Mouse (Mus musculus): ENCODE data around the gene Gm33543.

The Gm33543 gene

DNA sequence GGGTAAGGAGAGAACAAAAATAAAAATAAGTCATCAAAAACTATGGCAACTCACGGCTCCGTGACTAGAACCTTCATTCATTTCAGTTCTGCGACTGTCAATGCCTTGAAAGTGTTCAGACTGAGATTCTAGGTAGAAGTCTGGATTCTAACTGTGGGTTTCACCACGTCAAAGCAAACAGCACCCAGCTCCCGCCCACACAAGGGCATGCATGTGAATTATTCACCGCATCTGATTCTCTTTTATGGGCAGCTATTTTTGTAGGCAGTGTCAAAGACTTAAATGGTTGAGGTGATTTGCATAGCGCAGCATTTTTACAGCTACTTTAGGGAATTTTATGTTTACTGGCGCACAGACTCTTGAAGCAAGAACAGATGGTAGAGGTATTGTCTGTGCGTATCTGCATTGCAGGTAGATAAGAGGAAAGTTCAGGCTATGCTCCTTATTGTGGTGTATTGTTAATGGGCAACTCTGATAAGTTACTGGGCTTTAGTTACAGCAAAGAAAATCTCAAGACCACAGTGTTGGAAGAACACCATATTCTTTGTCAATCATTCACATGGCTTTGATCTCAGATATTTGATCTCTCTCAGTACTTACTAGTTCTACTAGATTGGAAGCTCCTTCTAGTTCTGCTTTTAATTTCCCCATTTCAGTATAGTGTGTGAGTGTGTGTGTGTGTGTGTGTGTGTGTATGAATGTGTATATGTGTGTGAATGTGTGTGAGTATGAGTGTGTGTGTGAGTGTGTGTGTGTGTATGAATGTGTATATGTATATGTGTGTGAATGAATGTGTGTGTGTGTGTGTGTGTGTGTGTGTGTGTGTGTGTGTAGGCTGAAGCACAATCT, at the start of gene Gm33543:
TSS of gene Gm33543 (minus strand) at position 142 of the 849 bp plus-strand sequence.
- Histone ChIP-seq H3K36me3 (ENCODE audit: insufficient read depth, low read length) (no peaks in the 10 kb centered on the region), H3K4me3 (replicated peaks; ENCODE audit: low read length) (no peak within 1 kb of the TSS), H3K27me3 (ENCODE audit: insufficient read depth, low read length) (no peaks in the 10 kb centered on the region), H3K9me3 (ENCODE audit: low read length) (no peaks in the 10 kb centered on the region), H3K4me1 (replicated peaks; ENCODE audit: low read depth, low read length) (peaks cover 7% of the 10 kb centered on the region)
- no peak for TF ChIP-seq NANOG (IDR thresholded peaks at IDR 0.05; ENCODE audit: borderline replicate concordance, low read length)

DNA sequence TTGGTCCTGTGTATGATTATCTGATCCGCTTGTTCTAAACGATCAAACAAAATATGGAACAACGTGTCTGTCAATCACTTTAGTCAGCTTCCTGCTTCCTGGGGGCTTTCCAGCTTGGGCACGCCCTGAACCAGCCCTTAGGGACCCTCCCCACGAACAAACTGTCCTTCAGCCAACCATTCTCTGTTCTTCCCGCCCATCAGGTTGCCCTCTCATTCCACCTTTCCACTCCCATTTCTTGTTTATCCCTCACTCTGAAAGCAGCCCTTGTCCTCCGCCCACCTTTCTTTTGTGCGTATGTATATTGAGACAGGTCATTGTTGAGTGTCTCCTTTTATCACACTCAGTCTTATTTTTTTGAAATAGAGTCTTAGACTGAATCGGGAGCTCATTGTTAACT, 49.4 kb upstream of the Gm33543 start:
- TF ChIP-seq POU5F1 (IDR thresholded peaks at IDR 0.05; ENCODE audit: borderline replicate concordance, low read length): no peak
- peak; percentile 33; the same call in 1 of the 2 replicates for TF ChIP-seq NANOG (IDR thresholded peaks at IDR 0.05; ENCODE audit: borderline replicate concordance, low read length)
- TF ChIP-seq CTCF (conservative IDR thresholded peaks at IDR 0.05; ENCODE audit: low read length): no peak
- no peaks in the 10 kb centered on the region for H3K27me3 ChIP-seq (ENCODE audit: insufficient read depth, low read length)

DNA sequence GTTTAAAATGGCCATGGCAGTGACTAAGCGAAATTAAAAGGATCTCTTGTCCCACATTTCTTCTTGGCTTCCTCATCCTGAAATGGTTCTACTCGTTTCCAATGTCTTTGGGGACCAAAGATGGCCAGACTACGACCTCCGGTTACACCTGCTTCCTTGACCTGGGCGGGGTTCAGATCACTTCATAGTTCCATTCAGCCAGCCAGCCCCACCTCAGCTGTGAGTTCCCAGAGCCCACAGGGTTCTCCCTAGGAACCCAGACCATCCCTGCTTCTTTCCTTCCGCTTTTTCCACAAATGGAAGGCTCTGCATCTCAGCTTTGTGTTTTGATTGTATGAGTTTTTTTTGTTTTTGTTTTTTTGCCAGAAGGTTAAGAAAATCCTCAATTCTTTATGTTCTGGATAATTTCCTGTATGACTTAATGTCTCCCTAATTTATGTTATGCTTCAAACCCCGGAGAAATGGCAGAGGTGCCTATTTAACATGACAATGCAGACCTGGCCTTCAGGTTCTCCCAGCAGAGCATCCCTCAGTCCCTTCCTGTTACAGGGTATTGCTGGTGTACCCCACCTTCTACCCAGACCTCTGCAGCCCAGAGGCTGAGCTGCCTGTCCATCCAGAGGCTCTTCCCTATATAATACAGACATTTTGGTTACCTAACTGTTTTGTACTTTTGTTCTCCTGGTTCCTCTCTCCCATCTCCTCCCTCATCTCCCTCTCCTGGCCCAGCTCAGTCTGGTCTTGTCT, 48.7 kb upstream of the Gm33543 start:
- Histone ChIP-seq H3K4me1 (replicated peaks; ENCODE audit: low read depth, low read length) (peaks cover 64% of the 10 kb centered on the region), H3K4me3 (replicated peaks; ENCODE audit: low read length) (peak overlapping the region; percentile 54), H3K9me3 (ENCODE audit: low read length) (peaks cover 31% of the 10 kb centered on the region), H3K36me3 (ENCODE audit: insufficient read depth, low read length) (peaks cover 10% of the 10 kb centered on the region), H3K27me3 (ENCODE audit: insufficient read depth, low read length) (no peaks in the 10 kb centered on the region)
- TF ChIP-seq NANOG (IDR thresholded peaks at IDR 0.05; ENCODE audit: borderline replicate concordance, low read length) (no peak), CTCF (conservative IDR thresholded peaks at IDR 0.05; ENCODE audit: low read length) (no peak), POU5F1 (IDR thresholded peaks at IDR 0.05; ENCODE audit: borderline replicate concordance, low read length) (peak; percentile 84)

More for the DNA sequence above, 49.4 kb upstream of the Gm33543 start:
- peaks cover 10% of the 10 kb centered on the region for H3K36me3 ChIP-seq (ENCODE audit: insufficient read depth, low read length)
- peaks cover 26% of the 10 kb centered on the region for H3K9me3 ChIP-seq (ENCODE audit: low read length)
- H3K4me1 ChIP-seq (replicated peaks; ENCODE audit: low read depth, low read length): peaks cover 64% of the 10 kb centered on the region
- H3K4me3 ChIP-seq (replicated peaks; ENCODE audit: low read length): peak overlapping the region; percentile 72

DNA sequence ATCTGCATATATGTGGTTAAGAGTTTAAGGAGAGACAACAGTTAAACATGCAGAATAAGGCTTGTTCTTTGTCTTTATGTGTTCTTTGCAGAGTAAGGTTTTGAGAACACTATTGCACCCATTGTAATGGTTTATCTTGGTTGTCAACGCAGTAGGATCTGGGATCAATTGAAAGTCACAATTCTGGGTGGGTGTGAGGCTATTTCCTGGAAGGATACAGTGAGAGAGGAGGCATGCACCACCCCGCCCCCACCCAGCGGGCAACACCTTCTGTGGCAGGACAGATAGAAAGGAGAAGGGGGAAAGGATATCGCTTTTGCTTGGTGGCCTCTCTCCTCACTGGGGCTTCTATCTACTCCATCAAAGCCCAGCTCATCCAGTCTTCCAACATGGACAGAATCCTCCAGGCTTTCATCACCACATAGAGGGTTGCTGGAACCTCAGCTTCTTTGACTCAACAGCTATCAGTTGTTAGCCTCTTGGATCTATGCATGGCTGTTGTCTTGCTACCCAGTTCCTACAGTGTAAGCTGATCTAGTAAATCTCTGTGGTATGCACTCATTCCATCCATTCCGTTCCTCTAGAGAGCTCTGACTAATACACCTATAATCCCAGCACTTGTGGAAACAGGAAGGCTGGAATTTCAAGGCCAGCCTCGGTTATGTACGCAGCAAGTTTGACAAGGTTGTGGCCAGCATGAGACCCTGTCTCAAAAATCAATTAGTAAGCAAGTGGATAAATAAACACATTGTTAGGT, 41.2 kb upstream of the Gm33543 start:
- Histone ChIP-seq H3K9me3 (ENCODE audit: low read length) (peaks cover 71% of the 10 kb centered on the region), H3K27me3 (ENCODE audit: insufficient read depth, low read length) (no peaks in the 10 kb centered on the region), H3K36me3 (ENCODE audit: insufficient read depth, low read length) (peaks cover 16% of the 10 kb centered on the region), H3K4me3 (replicated peaks; ENCODE audit: low read length) (no peak overlapping the region; the same call in 1 of the 2 replicates), H3K4me1 (replicated peaks; ENCODE audit: low read depth, low read length) (peaks cover 39% of the 10 kb centered on the region)
- TF ChIP-seq CTCF (conservative IDR thresholded peaks at IDR 0.05; ENCODE audit: low read length): no peak
- peak; percentile 71 for TF ChIP-seq NANOG (IDR thresholded peaks at IDR 0.05; ENCODE audit: borderline replicate concordance, low read length)
- no peak; the same call in 1 of the 2 replicates for TF ChIP-seq POU5F1 (IDR thresholded peaks at IDR 0.05; ENCODE audit: borderline replicate concordance, low read length)

DNA sequence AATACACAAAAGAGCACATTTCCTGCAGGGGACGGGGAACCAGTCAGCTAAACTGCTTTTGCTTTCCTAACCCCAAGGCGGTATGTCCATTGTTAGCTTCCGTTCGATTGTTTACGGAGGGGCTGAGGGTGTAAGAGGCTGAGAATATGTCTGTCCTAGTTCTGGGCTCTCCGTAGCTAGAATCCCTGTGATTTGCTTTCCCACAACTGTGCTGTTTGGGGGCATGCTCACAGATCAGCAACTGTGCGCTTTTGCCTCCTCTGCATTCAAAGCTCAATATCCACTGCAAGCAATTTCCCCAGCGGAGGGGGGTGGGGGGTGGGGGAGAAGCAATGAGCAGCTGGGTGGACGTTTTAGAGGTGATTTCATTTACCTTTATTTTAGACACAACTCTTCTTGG, 39.3 kb upstream of the Gm33543 start:
- Histone ChIP-seq H3K4me3 (replicated peaks; ENCODE audit: low read length) (no peak overlapping the region), H3K4me1 (replicated peaks; ENCODE audit: low read depth, low read length) (peaks cover 30% of the 10 kb centered on the region), H3K36me3 (ENCODE audit: insufficient read depth, low read length) (peaks cover 16% of the 10 kb centered on the region), H3K27me3 (ENCODE audit: insufficient read depth, low read length) (no peaks in the 10 kb centered on the region), H3K9me3 (ENCODE audit: low read length) (peaks cover 66% of the 10 kb centered on the region)
- no peak for TF ChIP-seq CTCF (conservative IDR thresholded peaks at IDR 0.05; ENCODE audit: low read length)
- no peak for TF ChIP-seq POU5F1 (IDR thresholded peaks at IDR 0.05; ENCODE audit: borderline replicate concordance, low read length)
- TF ChIP-seq NANOG (IDR thresholded peaks at IDR 0.05; ENCODE audit: borderline replicate concordance, low read length): no peak

DNA sequence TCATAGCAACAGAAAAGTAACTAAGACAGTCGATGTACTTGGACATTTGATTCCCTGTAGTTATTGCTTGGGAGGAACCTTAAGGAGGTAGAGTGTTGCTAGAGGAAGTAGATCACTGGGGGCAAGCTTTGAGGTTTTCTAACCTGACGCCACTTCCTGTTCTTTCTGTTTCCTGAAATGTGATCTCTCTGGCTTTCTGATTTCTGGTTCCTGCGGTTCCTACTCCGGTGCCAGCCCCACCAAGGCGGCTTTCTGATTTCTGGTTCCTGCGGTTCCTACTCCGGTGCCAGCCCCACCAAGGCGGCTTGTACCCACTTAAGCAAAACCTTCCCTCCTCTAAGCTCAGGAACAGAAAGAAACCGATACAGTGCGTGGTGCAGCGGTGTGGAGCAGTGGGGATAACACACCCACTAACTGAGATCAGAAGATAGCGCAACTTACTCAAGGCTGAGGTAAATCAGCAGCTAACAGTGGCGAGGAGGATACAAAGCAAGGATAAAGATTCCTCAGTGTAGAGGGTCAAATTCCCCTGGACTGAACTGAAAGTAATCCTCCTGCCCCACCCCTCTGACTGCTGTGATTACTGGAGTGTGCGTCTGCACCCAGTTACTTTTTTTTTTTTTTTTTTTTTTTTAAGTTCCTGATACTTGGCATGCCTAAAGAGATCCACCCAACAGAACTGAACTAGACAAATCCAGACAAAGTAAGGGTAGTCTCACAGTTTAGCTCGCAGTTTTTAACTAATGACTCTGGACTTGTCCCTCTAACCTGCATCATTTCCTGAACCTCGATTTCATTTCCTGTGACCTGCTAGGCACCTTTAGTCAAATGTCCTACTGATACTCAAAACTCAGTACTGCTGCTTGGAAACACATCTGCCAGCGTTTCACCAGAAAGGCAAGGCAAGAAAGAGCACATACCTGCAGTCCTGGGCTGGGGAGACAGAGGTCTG, 37.5 kb upstream of the Gm33543 start:
- no peaks in the 10 kb centered on the region for H3K27me3 ChIP-seq (ENCODE audit: insufficient read depth, low read length)
- TF ChIP-seq NANOG (IDR thresholded peaks at IDR 0.05; ENCODE audit: borderline replicate concordance, low read length): no peak
- TF ChIP-seq CTCF (conservative IDR thresholded peaks at IDR 0.05; ENCODE audit: low read length): no peak
- no peak for TF ChIP-seq POU5F1 (IDR thresholded peaks at IDR 0.05; ENCODE audit: borderline replicate concordance, low read length)
- peaks cover 23% of the 10 kb centered on the region for H3K4me1 ChIP-seq (replicated peaks; ENCODE audit: low read depth, low read length)
- H3K4me3 ChIP-seq (replicated peaks; ENCODE audit: low read length): no peak overlapping the region
- peaks cover 55% of the 10 kb centered on the region for H3K9me3 ChIP-seq (ENCODE audit: low read length)
- H3K36me3 ChIP-seq (ENCODE audit: insufficient read depth, low read length): peaks cover 16% of the 10 kb centered on the region

DNA sequence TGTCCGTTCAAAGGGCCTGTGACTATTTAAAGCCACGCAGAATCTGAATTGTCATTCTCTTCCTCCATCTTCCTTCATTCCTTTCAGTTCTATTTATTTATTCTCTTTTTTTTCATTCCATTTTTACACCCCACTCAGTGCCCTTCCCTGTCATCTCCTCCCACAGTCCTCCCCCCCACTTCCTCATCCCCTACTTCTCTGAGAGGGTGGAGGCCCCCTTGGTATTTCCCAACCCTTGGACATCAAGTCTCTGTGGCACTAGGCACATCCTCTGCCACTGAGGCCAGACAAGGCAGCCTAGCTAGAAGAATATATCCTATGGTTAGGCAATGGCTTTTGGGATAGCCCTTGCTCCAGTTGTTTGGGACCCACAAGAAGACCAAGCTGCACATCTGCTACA, 28.1 kb upstream of the Gm33543 start:
- TF ChIP-seq NANOG (IDR thresholded peaks at IDR 0.05; ENCODE audit: borderline replicate concordance, low read length) (no peak), CTCF (conservative IDR thresholded peaks at IDR 0.05; ENCODE audit: low read length) (no peak), POU5F1 (IDR thresholded peaks at IDR 0.05; ENCODE audit: borderline replicate concordance, low read length) (no peak)
- Histone ChIP-seq H3K36me3 (ENCODE audit: insufficient read depth, low read length) (no peaks in the 10 kb centered on the region), H3K4me1 (replicated peaks; ENCODE audit: low read depth, low read length) (no peaks in the 10 kb centered on the region), H3K9me3 (ENCODE audit: low read length) (no peaks in the 10 kb centered on the region), H3K4me3 (replicated peaks; ENCODE audit: low read length) (no peak overlapping the region), H3K27me3 (ENCODE audit: insufficient read depth, low read length) (no peaks in the 10 kb centered on the region)
